Mouse (Mus musculus) liver, embryonic 16.5 days (tissue): ENCODE results near the gene 1110025L11Rik. TPM values are rescaled to one million over a fixed set of nuclear protein-coding genes. Genes with fewer than 3 reads are reported as not detected.
"Not testable (repeated sequence)": the region's sequence is repeated elsewhere in the genome, so short reads cannot be mapped to it uniquely, and the experiment has no call there.

Source experiments
- ATAC-seq: fragments of 200-750 bp; cut with Nextera tagmentation; 2 replicates; pipeline ENCODE4 v1.8.0; 2017; ENCODE audit warnings: low read depth, mild to moderate bottlenecking, moderate number of reproducible peaks, moderate library complexity
- H3K27ac ChIP-seq: fragments of 300-500 bp; sonication (generic); 2 replicates; pipeline ENCODE4 v1.5.1; 2014; ENCODE audit warnings: mild to moderate bottlenecking, low read length
- H3K27me3 ChIP-seq: fragments of 300-500 bp; sonication (generic); 2 replicates; pipeline ENCODE4 v1.6.1; 2014; ENCODE audit warnings: low read depth, low read length, mixed read lengths; ENCODE audit not compliant: control insufficient read depth, insufficient read depth
- H3K36me3 ChIP-seq: fragments of 300-500 bp; sonication (generic); 2 replicates; pipeline ENCODE4 v1.6.1; 2014; ENCODE audit warnings: mild to moderate bottlenecking; ENCODE audit not compliant: control insufficient read depth, insufficient read depth
- H3K4me1 ChIP-seq: fragments of 300-500 bp; sonication (generic); 2 replicates; pipeline ENCODE4 v1.6.1; 2014; ENCODE audit warnings: low read depth, low read length, mixed read lengths; ENCODE audit not compliant: control insufficient read depth
- H3K4me2 ChIP-seq: fragments of 300-500 bp; sonication (generic); 2 replicates; pipeline ENCODE4 v1.6.1; 2014; ENCODE audit warnings: low read depth, low read length, mixed read lengths
- H3K4me3 ChIP-seq: fragments of 300-500 bp; sonication (generic); 2 replicates; pipeline ENCODE4 v1.5.1; 2014; ENCODE audit warnings: low read depth, mild to moderate bottlenecking, low read length
- H3K9ac ChIP-seq: fragments of 300-500 bp; sonication (generic); 2 replicates; pipeline ENCODE4 v1.6.1; 2014; ENCODE audit warnings: low read depth, low read length
- H3K9me3 ChIP-seq: fragments of 300-500 bp; sonication (generic); replicated peaks from 2 replicates; pipeline ENCODE4 v1.6.1; 2016; ENCODE audit warnings: low read length; ENCODE audit not compliant: control insufficient read depth
- WGBS: fragments of 180-500 bp; shearing (Covaris S2); extraction: QIAGEN DNeasy Blood & Tissue Kit; methylation state at CpG from one replicate; pipeline ENCODE4 v1.1.7; 2014; ENCODE audit not compliant: insufficient replicate concordance; 5-methylcytosine and 5-hydroxymethylcytosine counted together
- polyA plus RNA-seq: library from polyadenylated mRNA; unstranded; fragments of >200 nt; fragmentation: Nextera tagmentation; extraction: Ambion mirVana; gene quantifications from 2 replicates; pipeline ENCODE4 v1.2.1, GENCODE M21; 2015

1110025L11Rik gene
- not detected in 2 replicates for polyA plus RNA-seq

- H3K4me1 ChIP-seq, H3K9ac ChIP-seq, H3K36me3 ChIP-seq, H3K9me3 ChIP-seq, H3K4me2 ChIP-seq, H3K27ac ChIP-seq, ATAC-seq, H3K4me3 ChIP-seq, H3K27me3 ChIP-seq: not testable (repeated sequence)
- WGBS = no CpG with 5 or more reads among the region's 2 CpGs
Measured at GRCm38 (mm10) chr16:89063902-89064301, at the start of gene 1110025L11Rik. Gene 1110025L11Rik, minus strand, starts transcription at chr16:89064002.

DNA sequence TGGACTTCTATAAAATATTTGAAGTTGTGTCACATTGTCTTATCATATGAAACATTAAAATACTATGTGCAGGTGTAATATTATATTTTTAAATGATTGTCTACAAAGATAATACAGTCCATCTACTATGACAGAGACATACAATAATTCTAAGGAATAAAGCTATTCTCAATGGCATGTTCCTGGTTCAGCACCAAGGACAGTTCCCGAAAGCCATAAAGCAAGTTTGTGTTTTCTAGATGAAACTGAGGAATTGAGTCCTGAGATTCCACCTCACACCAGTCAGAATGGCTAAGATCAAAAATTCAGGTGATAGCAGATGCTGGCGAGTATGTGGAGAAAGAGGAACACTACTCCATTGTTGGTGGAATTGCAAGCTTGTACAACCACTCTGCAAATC lies 7.2 kb upstream of the 1110025L11Rik start:
- not testable (repeated sequence) for H3K4me1 ChIP-seq, H3K9me3 ChIP-seq, ATAC-seq, H3K36me3 ChIP-seq, H3K27ac ChIP-seq, H3K27me3 ChIP-seq, H3K4me3 ChIP-seq, H3K4me2 ChIP-seq, H3K9ac ChIP-seq
- 59% methylated on average over 2 of the region's 2 CpGs for WGBS

DNA sequence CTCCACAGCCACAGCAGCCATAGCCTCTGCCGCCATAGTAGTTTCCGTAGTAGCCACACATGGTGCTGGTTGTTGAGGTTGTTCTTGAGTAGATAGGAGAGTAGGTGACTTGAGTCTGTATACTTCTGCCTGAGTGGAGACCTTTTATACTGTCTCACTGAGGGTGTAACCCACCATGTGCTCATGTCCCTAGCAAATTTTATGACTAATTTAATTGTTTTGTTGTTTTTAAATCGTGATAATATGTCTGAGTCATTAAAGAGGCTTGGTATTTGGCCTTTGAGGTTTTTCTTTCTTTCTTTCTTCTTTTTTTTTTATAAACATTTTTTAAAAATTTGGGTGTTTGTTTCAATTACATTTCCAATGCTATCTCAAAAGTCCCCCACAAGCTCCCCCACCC lies 16.0 kb downstream of the 1110025L11Rik start, which contains the start of gene Krtap6-5:
Gene Krtap6-5 (minus strand): TSS at position 101 of the 400 bp plus-strand sequence.
- 72% methylated on average over 3 of the region's 3 CpGs for WGBS
- no peaks in the 10 kb centered on the region for H3K36me3 ChIP-seq
- no peak within 1 kb of the TSS for H3K4me2 ChIP-seq
- H3K27ac ChIP-seq = no peak within 1 kb of the TSS
- no peaks in the 10 kb centered on the region for H3K9me3 ChIP-seq
- H3K4me1 ChIP-seq = no peaks in the 10 kb centered on the region
- H3K4me3 ChIP-seq = no peak within 1 kb of the TSS
- H3K27me3 ChIP-seq = no peaks in the 10 kb centered on the region
- no peak within 1 kb of the TSS for H3K9ac ChIP-seq
- ATAC-seq = no peak

- not testable (repeated sequence) for H3K9ac ChIP-seq, H3K4me2 ChIP-seq, H3K9me3 ChIP-seq, ATAC-seq, H3K4me3 ChIP-seq, H3K27me3 ChIP-seq, H3K4me1 ChIP-seq, H3K36me3 ChIP-seq, H3K27ac ChIP-seq
- WGBS = 62% methylated on average over 2 of the region's 4 CpGs
Measured at GRCm38 (mm10) chr16:89041372-89041771, 22.4 kb downstream of the 1110025L11Rik start, which contains the start of gene Gm10228. Gene Gm10228, minus strand, starts transcription at chr16:89041472.

- not testable (repeated sequence) for H3K36me3 ChIP-seq, H3K4me1 ChIP-seq, H3K4me3 ChIP-seq, H3K9ac ChIP-seq, H3K27me3 ChIP-seq, ATAC-seq, H3K9me3 ChIP-seq, H3K4me2 ChIP-seq, H3K27ac ChIP-seq
- 83% methylated on average over 3 of the region's 3 CpGs for WGBS
Measured at GRCm38 (mm10) chr16:89031399-89031798, 32.4 kb downstream of the 1110025L11Rik start, which contains the start of gene Krtap6-1. Gene Krtap6-1, plus strand, starts transcription at chr16:89031699.

DNA sequence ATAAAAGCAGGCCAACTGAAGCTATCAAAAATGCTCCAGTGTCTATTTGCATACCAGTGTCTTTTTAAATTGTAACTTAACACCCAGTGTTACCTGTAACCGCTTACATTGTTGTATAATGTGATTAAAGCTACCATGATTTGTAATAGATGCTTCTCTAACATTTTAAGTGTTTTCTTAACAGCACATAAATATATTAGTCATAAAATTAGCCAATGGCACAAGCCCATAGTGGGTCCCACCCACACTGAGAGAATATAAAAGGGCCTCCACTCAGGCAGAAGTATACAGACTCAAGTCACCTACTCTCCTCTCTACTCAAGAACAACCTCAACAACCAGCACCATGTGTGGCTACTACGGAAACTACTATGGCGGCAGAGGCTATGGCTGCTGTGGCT lies 48.8 kb downstream of the 1110025L11Rik start, which contains the start of gene Gm10229:
Gene Gm10229 (plus strand): TSS at position 301 of the 400 bp plus-strand sequence.
- H3K27me3 ChIP-seq, H3K36me3 ChIP-seq, H3K4me3 ChIP-seq, ATAC-seq, H3K9me3 ChIP-seq, H3K4me1 ChIP-seq, H3K9ac ChIP-seq, H3K4me2 ChIP-seq, H3K27ac ChIP-seq: not testable (repeated sequence)
- WGBS = 58% methylated on average over 1 of the region's 3 CpGs

DNA sequence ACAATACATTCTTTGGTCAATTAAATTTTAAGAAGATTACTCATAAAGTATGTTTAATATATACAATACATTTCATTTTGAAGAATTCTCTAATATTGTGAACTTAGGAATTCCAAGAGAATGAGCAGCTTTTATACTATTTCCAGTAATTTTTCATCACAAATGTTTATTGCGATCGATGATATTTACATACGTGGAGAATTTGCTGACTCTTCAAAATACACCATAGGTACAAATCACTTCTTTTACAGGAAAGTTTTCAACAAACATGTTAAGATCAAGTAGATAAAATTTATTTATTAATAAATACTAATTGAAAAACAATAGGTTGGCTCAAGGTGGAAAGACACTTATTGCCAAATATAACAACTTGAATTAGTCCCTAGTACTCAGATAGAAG lies 49.8 kb downstream of the 1110025L11Rik start:
- no peaks in the 10 kb centered on the region for H3K36me3 ChIP-seq
- H3K4me3 ChIP-seq = no peak overlapping the region
- no peak overlapping the region for H3K4me2 ChIP-seq
- H3K27ac ChIP-seq = no peak overlapping the region
- H3K27me3 ChIP-seq = no peaks in the 10 kb centered on the region
- no peak for ATAC-seq
- no peaks in the 10 kb centered on the region for H3K9me3 ChIP-seq
- H3K9ac ChIP-seq = no peak overlapping the region
- 90% methylated on average over 3 of the region's 3 CpGs for WGBS
- H3K4me1 ChIP-seq = no peaks in the 10 kb centered on the region

Other genes starting within 250 kb of the 1110025L11Rik start
- gene Krtap15, start 243.8 kb downstream of the 1110025L11Rik start, polyA plus RNA-seq = not detected in 2 replicates
- not detected in 2 replicates for gene Krtap14, start 237.9 kb downstream of the 1110025L11Rik start, polyA plus RNA-seq
- not detected in 2 replicates for gene Krtap19-1, start 194.6 kb downstream of the 1110025L11Rik start, polyA plus RNA-seq
- gene Krtap19-2, start 189.7 kb downstream of the 1110025L11Rik start, polyA plus RNA-seq = not detected in 2 replicates
- gene Krtap19-3, start 186.0 kb downstream of the 1110025L11Rik start, polyA plus RNA-seq = not detected in 2 replicates
- gene Krtap19-4, start 178.9 kb downstream of the 1110025L11Rik start, polyA plus RNA-seq = not detected in 2 replicates
- not detected in 2 replicates for gene Krtap19-5, start 167.5 kb downstream of the 1110025L11Rik start, polyA plus RNA-seq
- gene Krtap19-9b, start 131.7 kb downstream of the 1110025L11Rik start, polyA plus RNA-seq = not detected in 2 replicates
- gene Krtap16-3, start 101.1 kb downstream of the 1110025L11Rik start, polyA plus RNA-seq = not detected in 2 replicates
- gene Krtap22-2, start 53.2 kb downstream of the 1110025L11Rik start, polyA plus RNA-seq = not detected in 2 replicates
- not detected in 2 replicates for gene Gm10229, start 48.7 kb downstream of the 1110025L11Rik start, polyA plus RNA-seq
- gene Krtap6-1, start 32.3 kb downstream of the 1110025L11Rik start, polyA plus RNA-seq = not detected in 2 replicates
- gene Gm10228, start 22.5 kb downstream of the 1110025L11Rik start, polyA plus RNA-seq = not detected in 2 replicates
- not detected in 2 replicates for gene Krtap6-5, start 16.1 kb downstream of the 1110025L11Rik start, polyA plus RNA-seq
- not detected in 2 replicates for gene Krtap6-3, start 20.0 kb upstream of the 1110025L11Rik start, polyA plus RNA-seq
- gene Gm6358, start 76.8 kb upstream of the 1110025L11Rik start, polyA plus RNA-seq = not detected in 2 replicates
- not detected in 2 replicates for gene Gm10061, start 87.1 kb upstream of the 1110025L11Rik start, polyA plus RNA-seq
- gene Gm9789, start 94.0 kb upstream of the 1110025L11Rik start, polyA plus RNA-seq = not detected in 2 replicates
- gene Gm7735, start 105.5 kb upstream of the 1110025L11Rik start, polyA plus RNA-seq = not detected in 2 replicates
- gene 1110057P08Rik, start 110.7 kb upstream of the 1110025L11Rik start, polyA plus RNA-seq = not detected in 2 replicates
- not detected in 2 replicates for gene Krtap20-2, start 141.9 kb upstream of the 1110025L11Rik start, polyA plus RNA-seq